In genomic region chr2:180966092-180966882, GRCm38 (mm10) we compare ENCODE assay signal across 8 mouse cellular contexts. TPM values are rescaled to one million over a fixed set of nuclear protein-coding genes. Genes with fewer than 3 reads are reported as not detected.
DNase-seq lines count a peak whose midpoint lies in the region; ATAC-seq and TF ChIP-seq lines count a peak whose summit lies in the region.

No protein-coding gene starts in this region.

- whole genome bisulfite sequencing in heart, embryonic 14.5 days, result 12% methylated on average over 14 of the region's 14 CpGs
- WGBS in embryonic facial prominence, embryonic 13.5 days, result 10% methylated on average over 14 of the region's 14 CpGs
- WGBS in intestine, embryonic 15.5 days, result 14% methylated on average over 14 of the region's 14 CpGs

- intact Hi-C loops in heart, postnatal 14 days (cut with DNase I), result no loop called here
- intact Hi-C loops in left cerebral cortex, postnatal 10 days (cut with DNase I), result no loop called here

- in situ Hi-C loops in ES-E14 (cut with MboI; ENCODE audit: low sequenced_read_pairs in 2 of 2, unreplicated experiment in 2 of 2), result no loop called here

- peaks cover 26% of the 10 kb centered on the region for H3K36me3 ChIP-seq in heart, embryonic 14.5 days (ENCODE audit: control insufficient read depth, insufficient read depth, low read length)
- H3K36me3 ChIP-seq in ES-E14 (ENCODE audit: control insufficient read depth, insufficient read depth, low read length, poor library complexity, severe bottlenecking), result peaks cover 9% of the 10 kb centered on the region
- peaks cover 24% of the 10 kb centered on the region for H3K36me3 ChIP-seq in embryonic facial prominence, embryonic 13.5 days
- peaks cover 7% of the 10 kb centered on the region; the same call in 1 of the 2 replicates for H3K36me3 ChIP-seq in intestine, embryonic 15.5 days

- H3K9ac ChIP-seq in heart, embryonic 14.5 days (ENCODE audit: low read length), result peak overlapping the region; percentile 96
- peak overlapping the region; percentile 94 for H3K9ac ChIP-seq in ES-E14 (ENCODE audit: insufficient read depth, low read depth, low read length, poor library complexity, severe bottlenecking)
- H3K9ac ChIP-seq in embryonic facial prominence, embryonic 13.5 days, result peak overlapping the region; percentile 97
- peak overlapping the region; percentile 96 for H3K9ac ChIP-seq in intestine, embryonic 15.5 days

- no peak for ATAC-seq in heart, embryonic 14.5 days (ENCODE audit: insufficient number of reproducible peaks, insufficient read depth, low FRiP score, low read depth)
- ATAC-seq in embryonic facial prominence, embryonic 13.5 days (ENCODE audit: insufficient number of reproducible peaks, insufficient read depth, low FRiP score, low TSS enrichment, low read depth), result no peak
- no peak for ATAC-seq in intestine, embryonic 15.5 days

- DNase-seq in heart, postnatal 14 days, result no peak
- DNase-seq in ES-E14 (ENCODE audit: low read depth, low spot score), result no peak
- DNase-seq in lung, postnatal 10 days, result peak; percentile 55
- DNase-seq in thymus, postnatal 14 days, result peak; percentile 28
- DNase-seq in left cerebral cortex, postnatal 10 days (ENCODE audit: extremely low spot score in 1 of 2, low spot score in 2 of 2), result no peak

- H3K27ac ChIP-seq in heart, embryonic 14.5 days (replicated peaks in 1 of 2; ENCODE audit: control insufficient read depth in 1 of 2, insufficient read depth in 1 of 2, low read depth in 2 of 2, low read length in 2 of 2), result peak overlapping the region; percentile 92 to 95
- no peak overlapping the region; the same call in 1 of the 2 replicates for H3K27ac ChIP-seq in ES-E14 (ENCODE audit: insufficient read depth, low read depth, low read length, poor library complexity, severe bottlenecking)
- H3K27ac ChIP-seq in embryonic facial prominence, embryonic 13.5 days, result peak overlapping the region; percentile 89
- H3K27ac ChIP-seq in intestine, embryonic 15.5 days, result peak overlapping the region; percentile 92

- no peaks in the 10 kb centered on the region for H3K27me3 ChIP-seq in heart, embryonic 14.5 days (ENCODE audit: control insufficient read depth, insufficient read depth, low read length)
- H3K27me3 ChIP-seq in embryonic facial prominence, embryonic 13.5 days, result 0 out of 2 replicates have a peak, but pooled peaks cover 4% of the 10 kb centered on the region
- H3K27me3 ChIP-seq in intestine, embryonic 15.5 days (replicated peaks), result no peaks in the 10 kb centered on the region

- peaks cover 20 to 39% of the 10 kb centered on the region in 2 experiments for H3K4me1 ChIP-seq in heart, embryonic 14.5 days (ENCODE audit: control insufficient read depth in 2 of 2, insufficient read depth in 2 of 2, low read length in 2 of 2)
- peaks cover 0 to 3% of the 10 kb centered on the region in 2 experiments; a peak in 1 of 4 replicates for H3K4me1 ChIP-seq in ES-E14 (ENCODE audit: control insufficient read depth in 2 of 2, insufficient read depth in 2 of 2, low read length in 2 of 2, poor library complexity in 1 of 2)
- H3K4me1 ChIP-seq in embryonic facial prominence, embryonic 13.5 days, result peaks cover 21% of the 10 kb centered on the region
- H3K4me1 ChIP-seq in intestine, embryonic 15.5 days (replicated peaks), result peaks cover 24% of the 10 kb centered on the region

- H3K4me3 ChIP-seq in heart, embryonic 14.5 days (ENCODE audit: control insufficient read depth in 1 of 2, insufficient read depth in 1 of 2, low read depth in 1 of 2, low read length in 2 of 2), result peak overlapping the region; percentile 84 to 94
- peak overlapping the region; percentile 87 to 100 for H3K4me3 ChIP-seq in ES-E14 (ENCODE audit: insufficient read depth in 1 of 2, low read depth in 1 of 2, low read length in 2 of 2, poor library complexity in 1 of 2, severe bottlenecking in 1 of 2)
- peak overlapping the region; percentile 98 for H3K4me3 ChIP-seq in embryonic facial prominence, embryonic 13.5 days
- peak overlapping the region; percentile 86 for H3K4me3 ChIP-seq in intestine, embryonic 15.5 days (replicated peaks)

- no peaks in the 10 kb centered on the region for H3K9me3 ChIP-seq in heart, embryonic 14.5 days (ENCODE audit: control insufficient read depth, low read length)
- H3K9me3 ChIP-seq in ES-E14 (ENCODE audit: control insufficient read depth, insufficient read depth, low read depth, low read length), result no peaks in the 10 kb centered on the region
- H3K9me3 ChIP-seq in embryonic facial prominence, embryonic 13.5 days, result no peaks in the 10 kb centered on the region
- H3K9me3 ChIP-seq in intestine, embryonic 15.5 days, result no peaks in the 10 kb centered on the region

- peak overlapping the region; percentile 87 for H3K4me2 ChIP-seq in heart, embryonic 14.5 days (ENCODE audit: low read length)
- peak overlapping the region; percentile 77 for H3K4me2 ChIP-seq in embryonic facial prominence, embryonic 13.5 days
- H3K4me2 ChIP-seq in intestine, embryonic 15.5 days (replicated peaks), result peak overlapping the region; percentile 64

TF ChIP-seq in ES-E14, 5 proteins besides CTCF, POLR2A, EP300 and RAD21:
- TF ChIP-seq MAFK (IDR thresholded peaks at IDR 0.05; ENCODE audit: insufficient read depth, low read depth, low read length) (no peak), HCFC1 (IDR thresholded peaks at IDR 0.05; ENCODE audit: borderline replicate concordance, insufficient read depth, low read length) (no peak), ZC3H11A (IDR thresholded peaks at IDR 0.05; ENCODE audit: borderline replicate concordance, low read depth, low read length) (no peak), ZNF384 (IDR thresholded peaks at IDR 0.05; ENCODE audit: low read depth, low read length) (no peak), CHD2 (IDR thresholded peaks at IDR 0.05; ENCODE audit: low read depth, low read length) (no peak)

RNA-seq across cellular contexts. Expression of gene Arfgap1, which starts 0.7 kb away (rescaled TPM):
- polyA plus RNA-seq in heart, embryonic 14.5 days (2014; fragmentation: Nextera tagmentation; extraction: Ambion mirVana), result 53.7 and 59.0 TPM in 2 replicates
- total RNA-seq in heart, postnatal 14 days (2021), result 10 to 100 TPM; 41.0 to 41.8 TPM
- 46.7 and 55.0 TPM in 2 replicates for total RNA-seq in ES-E14 (2012; rRNA removed)
- 128 and 132 TPM in 2 replicates for polyA plus RNA-seq in embryonic facial prominence, embryonic 13.5 days (2015; fragmentation: Nextera tagmentation; extraction: Ambion mirVana)
- polyA plus RNA-seq in intestine, embryonic 15.5 days (2015; fragmentation: Nextera tagmentation; extraction: Ambion mirVana), result 77.9 and 85.0 TPM in 2 replicates
- 100 to 1,000 TPM; 127 to 128 TPM for total RNA-seq in left cerebral cortex, postnatal 10 days (2021)

RNA-seq across cellular contexts. Expression of gene Nkain4, which starts 11.8 kb away (rescaled TPM):
- 47.5 and 57.4 TPM in 2 replicates for polyA plus RNA-seq in heart, embryonic 14.5 days (2014; fragmentation: Nextera tagmentation; extraction: Ambion mirVana)
- total RNA-seq in heart, postnatal 14 days (2021), result 10 to 100 TPM; 15.3 to 15.7 TPM
- 7.8 and 12.4 TPM in 2 replicates for total RNA-seq in ES-E14 (2012; rRNA removed)
- 6.9 and 7.3 TPM in 2 replicates for polyA plus RNA-seq in embryonic facial prominence, embryonic 13.5 days (2015; fragmentation: Nextera tagmentation; extraction: Ambion mirVana)
- 37.4 and 41.1 TPM in 2 replicates for polyA plus RNA-seq in intestine, embryonic 15.5 days (2015; fragmentation: Nextera tagmentation; extraction: Ambion mirVana)
- 10 to 100 TPM; 39.3 to 39.9 TPM for total RNA-seq in left cerebral cortex, postnatal 10 days (2021)

RNA-seq across cellular contexts. Expression of gene Col20a1, which starts 20.0 kb away (rescaled TPM):
- polyA plus RNA-seq in heart, embryonic 14.5 days (2014; fragmentation: Nextera tagmentation; extraction: Ambion mirVana), result 0.12 and 0.36 TPM in 2 replicates
- total RNA-seq in heart, postnatal 14 days (2021), result 1 to 10 TPM in 1 of 2 experiments, under 1 TPM in 1; 0.56 to 1.0 TPM
- total RNA-seq in ES-E14 (2012; rRNA removed), result 0.80 and 0.90 TPM in 2 replicates
- 0.84 and 0.93 TPM in 2 replicates for polyA plus RNA-seq in embryonic facial prominence, embryonic 13.5 days (2015; fragmentation: Nextera tagmentation; extraction: Ambion mirVana)
- polyA plus RNA-seq in intestine, embryonic 15.5 days (2015; fragmentation: Nextera tagmentation; extraction: Ambion mirVana), result 0.39 and 0.52 TPM in 2 replicates
- total RNA-seq in left cerebral cortex, postnatal 10 days (2021), result under 1 TPM; 0.87 to 0.94 TPM

RNA-seq across cellular contexts. Expression of gene Birc7, which starts 37.5 kb away (rescaled TPM):
- polyA plus RNA-seq in heart, embryonic 14.5 days (2014; fragmentation: Nextera tagmentation; extraction: Ambion mirVana), result 0.39 TPM in 1 of 2 replicates, not detected in the other
- not detected for total RNA-seq in heart, postnatal 14 days (2021)
- total RNA-seq in ES-E14 (2012; rRNA removed), result 2.1 and 3.7 TPM in 2 replicates
- polyA plus RNA-seq in embryonic facial prominence, embryonic 13.5 days (2015; fragmentation: Nextera tagmentation; extraction: Ambion mirVana), result not detected in 2 replicates
- not detected in 2 replicates for polyA plus RNA-seq in intestine, embryonic 15.5 days (2015; fragmentation: Nextera tagmentation; extraction: Ambion mirVana)
- not detected for total RNA-seq in left cerebral cortex, postnatal 10 days (2021)

RNA-seq across cellular contexts. Expression of gene Ythdf1, which starts 45.5 kb away (rescaled TPM):
- polyA plus RNA-seq in heart, embryonic 14.5 days (2014; fragmentation: Nextera tagmentation; extraction: Ambion mirVana), result 42.6 and 45.7 TPM in 2 replicates
- total RNA-seq in heart, postnatal 14 days (2021), result 10 to 100 TPM; 43.1 to 43.9 TPM
- total RNA-seq in ES-E14 (2012; rRNA removed), result 53.8 and 58.4 TPM in 2 replicates
- polyA plus RNA-seq in embryonic facial prominence, embryonic 13.5 days (2015; fragmentation: Nextera tagmentation; extraction: Ambion mirVana), result 49.1 and 62.8 TPM in 2 replicates
- polyA plus RNA-seq in intestine, embryonic 15.5 days (2015; fragmentation: Nextera tagmentation; extraction: Ambion mirVana), result 46.9 and 49.3 TPM in 2 replicates
- total RNA-seq in left cerebral cortex, postnatal 10 days (2021), result 10 to 100 TPM; 62.7 to 67.6 TPM

Comparison
In these comparisons a context has a peak if more than half of its experiments do, and no peak if none do; other contexts are left out.
1. DNase-seq: peak in lung, postnatal 10 days (single experiment) and thymus, postnatal 14 days (single experiment); none in heart, postnatal 14 days (0 of 2), ES-E14 (single experiment) and left cerebral cortex, postnatal 10 days (0 of 2).
2. Peak in every context shown above with its lines, with median percentiles within 50 percentile points of each other: H3K4me2 ChIP-seq, H3K4me3 ChIP-seq and H3K9ac ChIP-seq.